Mouse (Mus musculus) ES-E14 (cell line): ENCODE data around the gene Rlbp1. TPM values are rescaled to one million over a fixed set of nuclear protein-coding genes. Genes with fewer than 3 reads are reported as not detected.

ENCODE experiments used
- DNase-seq: peaks from one replicate; pipeline ENCODE4 v3.0.0-alpha.2; 2013; ENCODE audit warnings: low read depth, low spot score
- H3K27ac ChIP-seq: 2 replicates; pipeline ENCODE4 v1.5.1; 2012; ENCODE audit warnings: low read depth, mild to moderate bottlenecking, low read length, moderate library complexity, mixed read lengths; ENCODE audit not compliant: poor library complexity, insufficient read depth, severe bottlenecking
- H3K36me3 ChIP-seq: 2 replicates; pipeline ENCODE4 v1.6.1; 2012; ENCODE audit warnings: mild to moderate bottlenecking, low read length, moderate library complexity, mixed read lengths; ENCODE audit not compliant: control insufficient read depth, poor library complexity, insufficient read depth, severe bottlenecking
- H3K4me1 ChIP-seq, 2 experiments: fragments of 150-350 bp in 1 of 2; sonication (generic) in 1 of 2; 2 replicates each; pipeline ENCODE4 v1.6.1; 2012; ENCODE audit warnings: low read length in 2 of 2, mild to moderate bottlenecking in 1 of 2, mixed read lengths in 1 of 2; ENCODE audit not compliant: control insufficient read depth in 2 of 2, insufficient read depth in 2 of 2, poor library complexity in 1 of 2
- H3K4me3 ChIP-seq, 2 experiments: fragments of 150-350 bp in 1 of 2; sonication (generic) in 1 of 2; 2 replicates each; pipeline ENCODE4 v1.5.1; 2012; ENCODE audit warnings: low read length in 2 of 2, low read depth in 1 of 2, mild to moderate bottlenecking in 1 of 2, mixed read lengths in 1 of 2; ENCODE audit not compliant: insufficient read depth in 1 of 2, poor library complexity in 1 of 2, severe bottlenecking in 1 of 2
- H3K9ac ChIP-seq: 2 replicates; pipeline ENCODE4 v1.6.1; 2012; ENCODE audit warnings: low read depth, mild to moderate bottlenecking, low read length, mixed read lengths; ENCODE audit not compliant: poor library complexity, insufficient read depth, severe bottlenecking
- H3K9me3 ChIP-seq: fragments of 150-350 bp; sonication (generic); 2 replicates; pipeline ENCODE4 v1.6.1; 2012; ENCODE audit warnings: low read depth, mild to moderate bottlenecking, low read length; ENCODE audit not compliant: control insufficient read depth, insufficient read depth
- CHD2 ChIP-seq: IDR thresholded peaks from 2 replicates; pipeline ENCODE4 v1.6.1; 2014; ENCODE audit warnings: mild to moderate bottlenecking, low read depth, low read length, inconsistent platforms
- HCFC1 ChIP-seq: IDR thresholded peaks from 2 replicates; pipeline ENCODE4 v1.6.1; 2012; ENCODE audit warnings: low read length, inconsistent platforms, borderline replicate concordance; ENCODE audit not compliant: insufficient read depth
- MAFK ChIP-seq: IDR thresholded peaks from 2 replicates; pipeline ENCODE4 v1.6.1; 2014; ENCODE audit warnings: mild to moderate bottlenecking, low read depth, low read length, inconsistent platforms; ENCODE audit not compliant: insufficient read depth
- ZC3H11A ChIP-seq: IDR thresholded peaks from 2 replicates; pipeline ENCODE4 v1.6.1; 2012; ENCODE audit warnings: low read depth, mild to moderate bottlenecking, inconsistent platforms, low read length, borderline replicate concordance
- ZNF384 ChIP-seq: IDR thresholded peaks from 2 replicates; pipeline ENCODE4 v1.6.1; 2012; ENCODE audit warnings: low read depth, low read length, inconsistent platforms
- in situ Hi-C, 2 experiments: fragments of 600-800 bp; cut with MboI; formaldehyde crosslinking; loops; one replicate each; pipeline ENCODE4 v1.15.1; 2025; ENCODE audit warnings: low sequenced_read_pairs in 2 of 2, inconsistent platforms in 1 of 2; ENCODE audit not compliant: unreplicated experiment in 2 of 2
- total RNA-seq: library from RNA; depleted of rRNA; stranded (reverse); fragments of 300-350 nt; gene quantifications from 2 replicates; pipeline ENCODE4 v1.2.3, GENCODE M21; 2012

The Rlbp1 gene
- total RNA-seq, 1 experiment = 5.9 TPM

GRCm38 (mm10) chr7:79368664-79369063 lies 18.2 kb downstream of the Rlbp1 start:
- H3K9me3 ChIP-seq = no peaks in the 10 kb centered on the region
- in situ Hi-C loops = loop anchor here (25.0 kb wide), 2 partner anchors 231 to 431 kb away; partner anchors contain the start of genes Hapln3 (in 2 of the 2) and Mfge8 (in 2 of the 2)
- no peak overlapping the region for H3K27ac ChIP-seq
- peaks cover 0 to 2% of the 10 kb centered on the region in 2 experiments; a peak in 1 of 4 replicates for H3K4me1 ChIP-seq
- H3K9ac ChIP-seq = no peak overlapping the region
- H3K4me3 ChIP-seq = no peak overlapping the region
- no peak for DNase-seq
- no peak for TF ChIP-seq ZNF384
- TF ChIP-seq ZC3H11A = no peak
- no peak for TF ChIP-seq HCFC1
- TF ChIP-seq MAFK = no peak
- no peak for TF ChIP-seq CHD2
- H3K36me3 ChIP-seq = no peaks in the 10 kb centered on the region

GRCm38 (mm10) chr7:79363370-79364043 lies 23.3 kb downstream of the Rlbp1 start:
- no peak overlapping the region for H3K4me3 ChIP-seq
- no peak overlapping the region for H3K9ac ChIP-seq
- no peak for DNase-seq
- H3K4me1 ChIP-seq = peaks cover 0 to 4% of the 10 kb centered on the region in 2 experiments; a peak in 1 of 4 replicates
- TF ChIP-seq ZNF384 (no peak), MAFK (no peak), ZC3H11A (no peak), CHD2 (no peak), HCFC1 (no peak)
- no peak overlapping the region for H3K27ac ChIP-seq
- in situ Hi-C loops = loop anchor here (25.0 kb wide), 2 partner anchors 226 to 426 kb away; partner anchors contain the start of genes Hapln3 (in 2 of the 2) and Mfge8 (in 2 of the 2)
- peaks cover 5% of the 10 kb centered on the region; the same call in 1 of the 2 replicates for H3K36me3 ChIP-seq
- H3K9me3 ChIP-seq = no peaks in the 10 kb centered on the region

DNA sequence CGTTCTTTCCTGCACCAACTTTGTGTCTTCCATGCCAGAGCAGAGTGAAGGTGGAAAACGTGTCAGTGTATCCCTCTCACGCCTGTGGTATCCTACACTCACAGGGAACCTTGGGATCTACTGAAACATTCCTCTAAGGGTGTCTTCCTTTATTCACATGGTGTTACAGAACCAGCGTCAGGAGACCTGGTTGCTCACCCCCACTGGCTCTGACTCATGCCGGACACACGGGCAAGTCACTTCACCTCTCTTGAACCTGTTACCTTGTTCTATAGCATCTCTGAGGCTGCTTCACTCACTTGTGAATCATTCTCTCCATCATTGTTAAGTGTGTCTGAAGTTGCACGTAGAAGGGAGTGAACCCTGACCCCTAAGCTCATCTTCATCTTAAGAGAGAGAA lies 24.0 kb downstream of the Rlbp1 start:
- no peak for DNase-seq
- no peak for TF ChIP-seq MAFK
- Histone ChIP-seq H3K4me1 (peaks cover 0 to 4% of the 10 kb centered on the region in 2 experiments; a peak in 1 of 4 replicates), H3K9me3 (no peaks in the 10 kb centered on the region), H3K9ac (no peak overlapping the region), H3K36me3 (peaks cover 5% of the 10 kb centered on the region; the same call in 1 of the 2 replicates), H3K4me3 (no peak overlapping the region), H3K27ac (no peak overlapping the region)
- in situ Hi-C loops = loop anchor here (25.0 kb wide), 2 partner anchors 226 to 426 kb away; partner anchors contain the start of genes Hapln3 (in 2 of the 2) and Mfge8 (in 2 of the 2)

DNA sequence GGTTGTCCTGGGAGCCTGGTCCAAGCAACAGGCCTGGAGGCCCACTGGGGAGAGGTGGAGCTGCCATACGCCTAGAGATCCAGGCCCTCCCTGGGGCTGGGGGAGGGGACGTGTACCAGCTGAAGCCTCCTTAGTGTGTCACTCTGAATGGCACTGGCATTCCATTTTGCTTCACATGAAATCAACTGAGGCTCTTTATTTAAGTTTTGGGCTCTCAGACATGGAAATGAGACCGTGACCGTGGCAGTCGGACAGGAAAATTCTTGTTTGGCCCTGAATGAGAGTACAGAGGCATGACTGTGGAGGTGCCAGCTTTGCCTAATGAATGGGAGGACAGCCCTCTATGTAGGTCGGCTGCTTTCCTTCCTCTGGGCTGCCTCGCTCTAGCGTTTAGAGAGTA lies 24.6 kb downstream of the Rlbp1 start:
- Histone ChIP-seq H3K36me3 (peaks cover 5% of the 10 kb centered on the region; the same call in 1 of the 2 replicates), H3K9ac (no peak overlapping the region), H3K9me3 (no peaks in the 10 kb centered on the region), H3K4me3 (no peak overlapping the region), H3K27ac (no peak overlapping the region), H3K4me1 (peaks cover 0 to 4% of the 10 kb centered on the region in 2 experiments; a peak in 1 of 4 replicates)
- TF ChIP-seq ZC3H11A (no peak), ZNF384 (no peak), HCFC1 (no peak), MAFK (no peak), CHD2 (no peak)
- in situ Hi-C loops = loop anchor here (25.0 kb wide), 2 partner anchors 225 to 425 kb away; partner anchors contain the start of genes Hapln3 (in 2 of the 2) and Mfge8 (in 2 of the 2)
- no peak for DNase-seq
